Mouse (Mus musculus): ENCODE measurements around the gene Cx3cl1. TPM values are rescaled to one million over a fixed set of nuclear protein-coding genes. Genes with fewer than 3 reads are reported as not detected.

The Cx3cl1 gene
- polyA plus RNA-seq, 1 experiment from 2014 or later: 9.4 TPM

GRCm38 (mm10) chr8:94808372-94808771 is 36.6 kb downstream of the Cx3cl1 start:
- H3K9ac ChIP-seq: no peak overlapping the region
- H3K27ac ChIP-seq: no peak overlapping the region
- WGBS: 88% methylated on average over 6 of the region's 6 CpGs
- no peaks in the 10 kb centered on the region for H3K36me3 ChIP-seq
- no peaks in the 10 kb centered on the region for H3K27me3 ChIP-seq (replicated peaks)
- ATAC-seq (ENCODE audit: low FRiP score, low read depth): no peak
- no peak overlapping the region for H3K4me3 ChIP-seq
- no peak overlapping the region for H3K4me2 ChIP-seq (replicated peaks)
- peaks cover 5% of the 10 kb centered on the region; the same call in 1 of the 2 replicates for H3K4me1 ChIP-seq
- H3K9me3 ChIP-seq: no peaks in the 10 kb centered on the region

- WGBS: 68% methylated on average over 3 of the region's 3 CpGs
- no peak within 1 kb of the TSS for H3K4me2 ChIP-seq (replicated peaks)
- H3K9ac ChIP-seq: no peak within 1 kb of the TSS
- no peak within 1 kb of the TSS for H3K4me3 ChIP-seq
- ATAC-seq (ENCODE audit: low FRiP score, low read depth): no peak
- no peaks in the 10 kb centered on the region for H3K27me3 ChIP-seq (replicated peaks)
- no peak within 1 kb of the TSS for H3K27ac ChIP-seq
- H3K9me3 ChIP-seq: no peaks in the 10 kb centered on the region
- H3K4me1 ChIP-seq: peaks cover 5% of the 10 kb centered on the region; the same call in 1 of the 2 replicates
- no peaks in the 10 kb centered on the region for H3K36me3 ChIP-seq
Measured at GRCm38 (mm10) chr8:94810153-94810552, 38.3 kb downstream of the Cx3cl1 start, which contains the start of gene Ccl17. Gene Ccl17, plus strand, starts transcription at chr8:94810453.

GRCm38 (mm10) chr8:94810855-94811254 is 39.0 kb downstream of the Cx3cl1 start:
- no peak overlapping the region for H3K9ac ChIP-seq

GRCm38 (mm10) chr8:94811654-94812053 is 39.8 kb downstream of the Cx3cl1 start:
- Histone ChIP-seq H3K4me1 (peaks cover 5% of the 10 kb centered on the region; the same call in 1 of the 2 replicates), H3K4me3 (no peak overlapping the region), H3K27me3 (replicated peaks) (no peaks in the 10 kb centered on the region), H3K9ac (no peak overlapping the region), H3K27ac (no peak overlapping the region), H3K36me3 (no peaks in the 10 kb centered on the region), H3K9me3 (no peaks in the 10 kb centered on the region), H3K4me2 (replicated peaks) (no peak overlapping the region)
- no peak for ATAC-seq (ENCODE audit: low FRiP score, low read depth)
- WGBS: 72% methylated on average over 6 of the region's 6 CpGs

More at GRCm38 (mm10) chr8:94810855-94811254, 39.0 kb downstream of the Cx3cl1 start:
- H3K4me3 ChIP-seq: no peak overlapping the region
- H3K36me3 ChIP-seq: no peaks in the 10 kb centered on the region
- WGBS: 83% methylated on average over 5 of the region's 5 CpGs
- peaks cover 5% of the 10 kb centered on the region; the same call in 1 of the 2 replicates for H3K4me1 ChIP-seq
- no peak overlapping the region for H3K4me2 ChIP-seq (replicated peaks)
- no peaks in the 10 kb centered on the region for H3K27me3 ChIP-seq (replicated peaks)
- H3K9me3 ChIP-seq: no peaks in the 10 kb centered on the region
- no peak for ATAC-seq (ENCODE audit: low FRiP score, low read depth)
- H3K27ac ChIP-seq: no peak overlapping the region

GRCm38 (mm10) chr8:94812645-94813098 is 40.9 kb downstream of the Cx3cl1 start:
- Histone ChIP-seq H3K4me2 (replicated peaks) (peak overlapping the region; percentile 43), H3K9ac (no peak overlapping the region), H3K9me3 (no peaks in the 10 kb centered on the region), H3K27ac (no peak overlapping the region), H3K4me3 (no peak overlapping the region), H3K27me3 (replicated peaks) (no peaks in the 10 kb centered on the region), H3K36me3 (no peaks in the 10 kb centered on the region), H3K4me1 (peaks cover 5% of the 10 kb centered on the region; the same call in 1 of the 2 replicates)
- peak; percentile 58 for ATAC-seq (ENCODE audit: low FRiP score, low read depth)
- 30% methylated on average over 6 of the region's 6 CpGs for WGBS

- Histone ChIP-seq H3K4me3 (no peak overlapping the region), H3K4me1 (peaks cover 5% of the 10 kb centered on the region; the same call in 1 of the 2 replicates), H3K27ac (no peak overlapping the region), H3K36me3 (no peaks in the 10 kb centered on the region), H3K27me3 (replicated peaks) (no peaks in the 10 kb centered on the region), H3K4me2 (replicated peaks) (no peak overlapping the region), H3K9ac (no peak overlapping the region), H3K9me3 (no peaks in the 10 kb centered on the region)
- no peak for ATAC-seq (ENCODE audit: low FRiP score, low read depth)
- WGBS: 0% methylated on average over 1 of the region's 1 CpGs
Measured at GRCm38 (mm10) chr8:94814556-94814955, 42.7 kb downstream of the Cx3cl1 start.

- 93% methylated on average over 11 of the region's 11 CpGs for whole genome bisulfite sequencing
Measured at GRCm38 (mm10) chr8:94817933-94818332, 46.1 kb downstream of the Cx3cl1 start.

GRCm38 (mm10) chr8:94819671-94820179 is 47.9 kb downstream of the Cx3cl1 start:
- ATAC-seq (ENCODE audit: low FRiP score, low read depth): no peak
- WGBS: 83% methylated on average over 6 of the region's 6 CpGs
- no peaks in the 10 kb centered on the region for H3K9me3 ChIP-seq
- no peak overlapping the region for H3K4me2 ChIP-seq (replicated peaks)
- H3K27me3 ChIP-seq (replicated peaks): no peaks in the 10 kb centered on the region
- H3K9ac ChIP-seq: no peak overlapping the region
- H3K27ac ChIP-seq: no peak overlapping the region
- no peaks in the 10 kb centered on the region for H3K4me1 ChIP-seq
- peaks cover 36% of the 10 kb centered on the region for H3K36me3 ChIP-seq
- H3K4me3 ChIP-seq: no peak overlapping the region

More at GRCm38 (mm10) chr8:94817933-94818332, 46.1 kb downstream of the Cx3cl1 start:
- Histone ChIP-seq H3K4me1 (no peaks in the 10 kb centered on the region), H3K4me3 (no peak overlapping the region), H3K36me3 (peaks cover 20% of the 10 kb centered on the region), H3K27ac (no peak overlapping the region), H3K27me3 (replicated peaks) (no peaks in the 10 kb centered on the region), H3K4me2 (replicated peaks) (no peak overlapping the region), H3K9ac (no peak overlapping the region), H3K9me3 (no peaks in the 10 kb centered on the region)
- ATAC-seq (ENCODE audit: low FRiP score, low read depth): no peak

GRCm38 (mm10) chr8:94820553-94820952 is 48.7 kb downstream of the Cx3cl1 start:
- no peak overlapping the region for H3K9ac ChIP-seq
- WGBS: 92% methylated on average over 7 of the region's 7 CpGs
- peaks cover 43% of the 10 kb centered on the region for H3K36me3 ChIP-seq
- H3K4me2 ChIP-seq (replicated peaks): no peak overlapping the region
- no peaks in the 10 kb centered on the region for H3K4me1 ChIP-seq
- no peak for ATAC-seq (ENCODE audit: low FRiP score, low read depth)
- no peak overlapping the region for H3K4me3 ChIP-seq
- no peaks in the 10 kb centered on the region for H3K27me3 ChIP-seq (replicated peaks)
- H3K27ac ChIP-seq: no peak overlapping the region
- H3K9me3 ChIP-seq: no peaks in the 10 kb centered on the region

- no peak for ATAC-seq (ENCODE audit: low FRiP score, low read depth)
- no peak overlapping the region for H3K4me3 ChIP-seq
- WGBS: 92% methylated on average over 2 of the region's 2 CpGs
- no peaks in the 10 kb centered on the region for H3K27me3 ChIP-seq (replicated peaks)
- no peak overlapping the region for H3K4me2 ChIP-seq (replicated peaks)
- no peak overlapping the region for H3K27ac ChIP-seq
- H3K9ac ChIP-seq: no peak overlapping the region
- H3K36me3 ChIP-seq: peaks cover 46% of the 10 kb centered on the region
- no peaks in the 10 kb centered on the region for H3K9me3 ChIP-seq
- H3K4me1 ChIP-seq: no peaks in the 10 kb centered on the region
Measured at GRCm38 (mm10) chr8:94821381-94821780, 49.6 kb downstream of the Cx3cl1 start.

- ATAC-seq (ENCODE audit: low FRiP score, low read depth): peak; percentile 50; the same call in 1 of the 2 replicates
- WGBS: 82% methylated on average over 23 of the region's 23 CpGs
- Histone ChIP-seq H3K27me3 (replicated peaks) (no peaks in the 10 kb centered on the region), H3K9me3 (no peaks in the 10 kb centered on the region), H3K36me3 (peaks cover 58% of the 10 kb centered on the region), H3K9ac (no peak overlapping the region), H3K4me1 (no peaks in the 10 kb centered on the region), H3K27ac (no peak overlapping the region), H3K4me2 (replicated peaks) (no peak overlapping the region), H3K4me3 (no peak overlapping the region)
Measured at GRCm38 (mm10) chr8:94822637-94823560, 51.1 kb downstream of the Cx3cl1 start.

GRCm38 (mm10) chr8:94825170-94825569 is 53.4 kb downstream of the Cx3cl1 start:
- H3K4me1 ChIP-seq: no peaks in the 10 kb centered on the region
- H3K4me2 ChIP-seq (replicated peaks): no peak overlapping the region
- no peaks in the 10 kb centered on the region for H3K9me3 ChIP-seq
- H3K36me3 ChIP-seq: peaks cover 74% of the 10 kb centered on the region
- no peak overlapping the region for H3K27ac ChIP-seq
- no peaks in the 10 kb centered on the region for H3K27me3 ChIP-seq (replicated peaks)
- 87% methylated on average over 6 of the region's 6 CpGs for WGBS
- no peak for ATAC-seq (ENCODE audit: low FRiP score, low read depth)
- no peak overlapping the region for H3K4me3 ChIP-seq
- no peak overlapping the region for H3K9ac ChIP-seq
